Mouse (Mus musculus) cortical plate, adult 2 months (tissue): ENCODE measurements at regions not wholly inside any gene's neighbourhood (a gene's known extent, or its start where the extent isn't known, plus 50 kb on each side); places are given as distances from the start of the nearest gene placed in this dataset.

ENCODE experiments used
- H3K27ac ChIP-seq: fragments of 200-500 bp; 2 replicates; pipeline ENCODE4 v1.5.1; 2012; ENCODE audit warnings: low read length, control low read depth, inconsistent platforms; ENCODE audit not compliant: insufficient read depth
- H3K4me1 ChIP-seq: fragments of 200-500 bp; 2 replicates; pipeline ENCODE4 v1.6.1; 2011; ENCODE audit warnings: low read length; ENCODE audit not compliant: control insufficient read depth, insufficient read depth
- H3K4me3 ChIP-seq: fragments of 200-500 bp; 2 replicates; pipeline ENCODE4 v1.5.1; 2011; ENCODE audit warnings: mild to moderate bottlenecking, low read length, control low read depth; ENCODE audit not compliant: insufficient read depth
- CTCF ChIP-seq: fragments of 200-500 bp; IDR thresholded peaks from 2 replicates; pipeline ENCODE4 v1.5.1; 2011; ENCODE audit warnings: mild to moderate bottlenecking, control low read depth, low read length; ENCODE audit not compliant: insufficient read depth; ENCODE audit errors: extremely low read depth
- POLR2A ChIP-seq: fragments of 200-500 bp; IDR thresholded peaks from 2 replicates; pipeline ENCODE4 v1.6.1; 2011; ENCODE audit warnings: mild to moderate bottlenecking, low read length, control low read depth; ENCODE audit not compliant: insufficient read depth; ENCODE audit errors: extremely low read depth

DNA sequence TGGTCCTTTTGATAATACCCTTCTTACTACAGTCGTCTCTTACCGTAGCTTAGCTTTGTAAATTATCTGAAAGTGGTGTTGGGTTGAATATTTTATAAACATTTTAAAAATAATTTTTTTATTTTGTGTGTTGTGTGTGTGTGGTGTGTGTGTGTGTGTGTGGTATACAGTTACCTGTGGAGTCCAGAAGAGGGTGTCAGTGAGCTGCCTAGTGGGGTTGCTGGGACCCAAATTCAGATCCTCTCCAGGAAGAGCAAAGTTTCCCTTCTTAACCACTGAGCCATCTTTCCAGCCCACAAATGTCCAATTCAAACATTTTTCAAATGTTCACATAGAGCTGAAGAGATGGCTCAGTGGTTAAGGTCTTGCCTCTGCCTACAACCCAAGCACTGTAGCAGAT is 78.4 kb upstream of the H2afz start:
- no peaks in the 10 kb centered on the region for H3K4me1 ChIP-seq
- no peak overlapping the region for H3K4me3 ChIP-seq
- no peak overlapping the region for H3K27ac ChIP-seq
- TF ChIP-seq CTCF, result no peak
- no peak for TF ChIP-seq POLR2A

DNA sequence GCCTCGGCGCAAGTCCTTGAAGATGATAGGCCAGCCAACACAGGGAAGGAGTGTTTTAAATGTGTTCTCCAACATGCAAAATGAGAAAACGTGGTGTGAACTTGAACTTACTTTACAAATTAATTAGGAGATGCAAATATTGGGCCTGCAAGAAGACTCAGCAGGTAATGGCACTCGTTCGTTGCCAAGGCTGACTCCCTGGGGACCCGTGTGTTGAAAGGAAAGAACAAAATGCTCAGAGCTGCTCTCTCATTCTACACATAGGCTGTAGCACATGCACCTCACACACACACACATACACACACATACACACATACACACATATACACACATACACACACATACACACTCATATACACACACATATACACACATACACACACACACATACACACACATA is 74.6 kb upstream of the H2afz start:
- Histone ChIP-seq H3K4me3 (no peak overlapping the region), H3K27ac (no peak overlapping the region), H3K4me1 (no peaks in the 10 kb centered on the region)
- TF ChIP-seq CTCF (no peak), POLR2A (no peak)

- no peak overlapping the region for H3K27ac ChIP-seq
- H3K4me3 ChIP-seq, result no peak overlapping the region
- H3K4me1 ChIP-seq, result no peaks in the 10 kb centered on the region
- TF ChIP-seq CTCF, result no peak
- TF ChIP-seq POLR2A, result no peak
Measured at GRCm38 (mm10) chr3:137790340-137790739, 73.9 kb upstream of the H2afz start.

DNA sequence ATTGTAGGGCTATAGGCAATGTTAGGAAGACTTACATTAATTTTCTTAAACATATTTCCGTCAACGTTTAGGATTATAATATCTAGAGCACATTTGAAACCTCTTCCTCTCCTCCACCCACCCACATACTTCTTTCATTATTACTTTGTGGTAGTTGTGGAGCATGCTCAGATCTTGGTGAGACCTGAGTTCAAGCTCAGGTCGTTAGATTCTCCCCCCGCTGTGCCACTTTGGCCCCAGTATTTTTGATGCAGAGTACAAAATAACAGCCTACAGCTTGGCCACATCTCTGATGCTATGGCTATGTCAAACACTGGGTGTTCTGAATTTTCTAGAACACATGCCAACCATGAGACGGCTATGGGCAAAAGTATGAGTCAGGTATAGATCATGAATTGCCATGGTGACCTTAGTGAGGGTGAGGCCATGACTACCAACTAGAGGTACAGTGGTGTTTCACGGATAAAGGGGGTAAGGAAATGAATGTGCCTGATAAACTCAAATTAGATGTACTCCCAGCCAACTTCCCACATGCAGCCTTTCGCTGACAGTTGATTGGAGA is 68.5 kb upstream of the H2afz start:
- Histone ChIP-seq H3K4me1 (peaks cover 5% of the 10 kb centered on the region; the same call in 1 of the 2 replicates), H3K27ac (no peak overlapping the region)
- no peak for TF ChIP-seq POLR2A
- TF ChIP-seq CTCF, result no peak

GRCm38 (mm10) chr3:137798769-137799168 is 65.5 kb upstream of the H2afz start:
- Histone ChIP-seq H3K4me1 (peaks cover 5% of the 10 kb centered on the region; the same call in 1 of the 2 replicates), H3K27ac (no peak overlapping the region), H3K4me3 (no peak overlapping the region)
- TF ChIP-seq POLR2A (no peak), CTCF (no peak)

More for the DNA sequence above, 68.5 kb upstream of the H2afz start:
- no peak overlapping the region for H3K4me3 ChIP-seq

GRCm38 (mm10) chr3:137801402-137802020 is 62.8 kb upstream of the H2afz start:
- no peak for TF ChIP-seq POLR2A
- TF ChIP-seq CTCF, result no peak
- Histone ChIP-seq H3K27ac (no peak overlapping the region), H3K4me3 (no peak overlapping the region), H3K4me1 (peaks cover 3% of the 10 kb centered on the region; the same call in 1 of the 2 replicates)

GRCm38 (mm10) chr3:137807423-137807822 is 56.9 kb upstream of the H2afz start:
- TF ChIP-seq POLR2A, result no peak
- no peak for TF ChIP-seq CTCF
- Histone ChIP-seq H3K4me1 (no peaks in the 10 kb centered on the region), H3K4me3 (no peak overlapping the region), H3K27ac (no peak overlapping the region)

GRCm38 (mm10) chr3:137807913-137808684 is 56.2 kb upstream of the H2afz start:
- Histone ChIP-seq H3K4me3 (no peak overlapping the region), H3K27ac (no peak overlapping the region), H3K4me1 (no peaks in the 10 kb centered on the region)
- TF ChIP-seq POLR2A, result no peak
- no peak for TF ChIP-seq CTCF

- TF ChIP-seq CTCF (no peak), POLR2A (no peak)
- no peak overlapping the region for H3K4me3 ChIP-seq
- no peaks in the 10 kb centered on the region for H3K4me1 ChIP-seq
- no peak overlapping the region for H3K27ac ChIP-seq
Measured at GRCm38 (mm10) chr3:137810123-137810522, 54.2 kb upstream of the H2afz start.
